Mouse (Mus musculus): ENCODE data around the gene Dusp5.

- TF ChIP-seq POLR2A (IDR thresholded peaks at IDR 0.05; ENCODE audit: low read depth, low read length) (no peak), CTCF (conservative IDR thresholded peaks at IDR 0.05; ENCODE audit: insufficient read depth, insufficient read length, low read depth, low read length) (no peak)
These were observed 42.9 kb downstream of the Dusp5 start for GRCm38 (mm10) chr19:53571501-53572428.
